Mouse (Mus musculus) megakaryocyte, embryonic 14.5 days (primary cell): ENCODE results near the gene Angptl1. TPM values are rescaled to one million over a fixed set of nuclear protein-coding genes. Genes with fewer than 3 reads are reported as not detected.

Experiments
- H3K27me3 ChIP-seq: replicated peaks from 2 replicates; pipeline ENCODE3; 2012; ENCODE audit warnings: inconsistent platforms
- H3K36me3 ChIP-seq: replicated peaks from 2 replicates; pipeline ENCODE3; 2012; ENCODE audit warnings: low read length, inconsistent platforms, mixed read lengths
- H3K4me1 ChIP-seq: 2 replicates; pipeline ENCODE4 v1.6.1; 2012; ENCODE audit warnings: inconsistent platforms
- H3K4me3 ChIP-seq: replicated peaks from 2 replicates; pipeline ENCODE3; 2012; ENCODE audit warnings: moderate library complexity, mild to moderate bottlenecking, inconsistent platforms
- H3K9me3 ChIP-seq: 2 replicates; pipeline ENCODE4 v1.6.1; 2012; ENCODE audit warnings: inconsistent platforms
- FLI1 ChIP-seq: IDR thresholded peaks from 2 replicates; pipeline ENCODE4 v1.6.1; 2012; ENCODE audit warnings: low read length, inconsistent platforms, mixed read lengths
- GATA1 ChIP-seq: IDR thresholded peaks from 3 replicates; pipeline ENCODE4 v1.6.1; 2012; ENCODE audit warnings: mixed read lengths, low read length, inconsistent platforms, borderline replicate concordance
- polyA plus RNA-seq: library from polyadenylated mRNA; stranded (reverse); fragments of >175 nt; gene quantifications from 2 replicates; pipeline ENCODE4 v1.2.3, GENCODE M21; 2012; ENCODE audit warnings: low replicate concordance; ENCODE audit not compliant: insufficient read depth

Angptl1 gene
- polyA plus RNA-seq, 1 experiment: not detected

- H3K9me3 ChIP-seq: no peaks in the 10 kb centered on the region
- peaks cover 40% of the 10 kb centered on the region for H3K36me3 ChIP-seq
- H3K4me1 ChIP-seq: peaks cover 48% of the 10 kb centered on the region
- no peak for TF ChIP-seq GATA1
- TF ChIP-seq FLI1: no peak
- H3K4me3 ChIP-seq: no peak overlapping the region
- no peaks in the 10 kb centered on the region for H3K27me3 ChIP-seq
These were observed 70.9 kb downstream of the Angptl1 start for GRCm38 (mm10) chr1:156909265-156909664.

DNA sequence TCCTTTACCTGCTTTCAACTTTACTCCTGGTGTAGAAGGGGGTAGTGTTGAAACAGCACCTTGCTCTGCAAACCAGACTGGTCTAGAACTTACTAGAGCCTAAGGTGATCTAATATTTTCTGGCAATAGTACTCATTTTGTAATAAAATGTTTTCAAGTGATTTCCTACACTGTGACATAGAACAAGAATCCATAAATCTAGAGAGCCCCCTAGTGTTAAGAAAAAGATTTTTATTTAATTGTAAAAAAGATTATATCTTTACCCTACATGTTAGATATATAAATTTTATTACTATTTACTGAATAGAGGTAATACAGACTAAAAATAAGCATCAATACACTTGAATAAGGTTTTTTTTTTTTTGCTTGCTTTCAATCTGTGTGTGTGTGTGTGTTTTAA lies 71.5 kb downstream of the Angptl1 start:
- peaks cover 54% of the 10 kb centered on the region for H3K4me1 ChIP-seq
- TF ChIP-seq FLI1 (no peak), GATA1 (no peak)
- no peak overlapping the region for H3K4me3 ChIP-seq

More for the DNA sequence above, 71.5 kb downstream of the Angptl1 start:
- peaks cover 40% of the 10 kb centered on the region for H3K36me3 ChIP-seq
- no peaks in the 10 kb centered on the region for H3K9me3 ChIP-seq
- H3K27me3 ChIP-seq: no peaks in the 10 kb centered on the region

Other genes with a start within 250 kb of the Angptl1 start
- gene Tor3a, start 164.2 kb upstream of the Angptl1 start, polyA plus RNA-seq: 18.1 and 29.8 TPM in 2 replicates
- 1.3 and 6.0 TPM in 2 replicates for gene Fam20b, start 119.5 kb upstream of the Angptl1 start, polyA plus RNA-seq
- gene Ralgps2, start 101.1 kb downstream of the Angptl1 start, polyA plus RNA-seq: 50.3 and 60.3 TPM in 2 replicates